Mouse (Mus musculus) left cerebral cortex, adult 9 months (tissue): Measurements from ENCODE around the gene Ccser2.
"Not testable (repeated sequence)": the region's sequence is repeated elsewhere in the genome, so short reads cannot be mapped to it uniquely, and the experiment has no call there.

Experiments
- DNase-seq, 2 experiments: peaks; one replicate each; pipeline ENCODE4 v3.0.0; 2022; ENCODE audit warnings: low spot score in 2 of 2

Gene Ccser2

GRCm38 (mm10) chr14:36968628-36969147 is at the start of gene Ccser2:
Ccser2 (minus strand) TSS chr14:36968777.
- peak; percentile 88 to 97 for DNase-seq

GRCm38 (mm10) chr14:37015894-37016293 is 47.3 kb upstream of the Ccser2 start:
- DNase-seq = no peak

GRCm38 (mm10) chr14:37013644-37014043 is 45.1 kb upstream of the Ccser2 start:
- peak; percentile 8 to 16 for DNase-seq

- no peak for DNase-seq
Measured at GRCm38 (mm10) chr14:37009686-37010085, 41.1 kb upstream of the Ccser2 start.

GRCm38 (mm10) chr14:37006489-37006888 is 37.9 kb upstream of the Ccser2 start:
- no peak for DNase-seq

- DNase-seq = no peak
Measured at GRCm38 (mm10) chr14:37005865-37006264, 37.3 kb upstream of the Ccser2 start.

- DNase-seq = no peak
Measured at GRCm38 (mm10) chr14:37003431-37004095, 35.0 kb upstream of the Ccser2 start.

GRCm38 (mm10) chr14:37002852-37003251 is 34.3 kb upstream of the Ccser2 start:
- no peak for DNase-seq

- DNase-seq = not testable (repeated sequence)
Measured at GRCm38 (mm10) chr14:37000780-37001179, 32.2 kb upstream of the Ccser2 start.

GRCm38 (mm10) chr14:36989784-36990183 is 21.2 kb upstream of the Ccser2 start:
- DNase-seq = no peak

GRCm38 (mm10) chr14:36985693-36986092 is 17.1 kb upstream of the Ccser2 start:
- DNase-seq = no peak

GRCm38 (mm10) chr14:36975019-36975418 is 6.4 kb upstream of the Ccser2 start:
- DNase-seq = no peak

GRCm38 (mm10) chr14:36971211-36971610 is 2.6 kb upstream of the Ccser2 start:
- DNase-seq = no peak

- DNase-seq = no peak
Measured at GRCm38 (mm10) chr14:36969861-36970420, 1.4 kb upstream of the Ccser2 start.

- no peak for DNase-seq
Measured at GRCm38 (mm10) chr14:36968076-36968627, 425 bp downstream of the Ccser2 start.

GRCm38 (mm10) chr14:36965421-36965820 is 3.2 kb downstream of the Ccser2 start:
- no peak for DNase-seq

- no peak for DNase-seq
Measured at GRCm38 (mm10) chr14:36962477-36962876, 6.1 kb downstream of the Ccser2 start.

- no peak for DNase-seq
Measured at GRCm38 (mm10) chr14:36957719-36958118, 10.9 kb downstream of the Ccser2 start.

GRCm38 (mm10) chr14:36957261-36957660 is 11.3 kb downstream of the Ccser2 start:
- no peak for DNase-seq

- no peak for DNase-seq
Measured at GRCm38 (mm10) chr14:36956717-36957116, 11.9 kb downstream of the Ccser2 start.

- DNase-seq = no peak
Measured at GRCm38 (mm10) chr14:36952687-36953426, 15.7 kb downstream of the Ccser2 start.

- no peak for DNase-seq
Measured at GRCm38 (mm10) chr14:36952142-36952541, 16.4 kb downstream of the Ccser2 start.
